Mouse (Mus musculus) heart, embryonic 10.5 days (tissue): Measurements from ENCODE around the gene Exosc10. TPM values are rescaled to one million over a fixed set of nuclear protein-coding genes. Genes with fewer than 3 reads are reported as not detected.

Experiments used
- DNase-seq: peaks from one replicate; pipeline ENCODE4 v3.0.0-alpha.2; 2017; ENCODE audit warnings: low spot score
- H3K27ac ChIP-seq: fragments of 300-500 bp; sonication (generic); 2 replicates; pipeline ENCODE4 v1.5.1; 2016; ENCODE audit warnings: mild to moderate bottlenecking
- H3K27me3 ChIP-seq: fragments of 300-500 bp; sonication (generic); 2 replicates; pipeline ENCODE4 v1.6.1; 2016; ENCODE audit warnings: mild to moderate bottlenecking; ENCODE audit not compliant: poor library complexity, insufficient read depth, severe bottlenecking
- H3K36me3 ChIP-seq: fragments of 300-500 bp; sonication (generic); 2 replicates; pipeline ENCODE4 v1.6.1; 2016; ENCODE audit warnings: mild to moderate bottlenecking, moderate library complexity
- H3K4me1 ChIP-seq: fragments of 300-500 bp; sonication (generic); 2 replicates; pipeline ENCODE4 v1.6.1; 2016; ENCODE audit warnings: mild to moderate bottlenecking
- H3K4me3 ChIP-seq: fragments of 300-500 bp; sonication (generic); 2 replicates; pipeline ENCODE4 v1.5.1; 2016; ENCODE audit warnings: mild to moderate bottlenecking, moderate library complexity
- H3K9me3 ChIP-seq: fragments of 300-500 bp; sonication (generic); 2 replicates; pipeline ENCODE4 v1.6.1; 2016; ENCODE audit warnings: mild to moderate bottlenecking, moderate library complexity
- WGBS: fragments of 180-500 bp; shearing (Covaris S2); methylation state at CpG from one replicate; pipeline ENCODE4 v1.1.7; 2016; 5-methylcytosine and 5-hydroxymethylcytosine counted together
- polyA plus RNA-seq: library from polyadenylated mRNA; unstranded; fragments of >200 nt; fragmentation: Nextera tagmentation; extraction: Ambion mirVana; gene quantifications from 2 replicates; pipeline ENCODE4 v1.2.1, GENCODE M21; 2016

Gene Exosc10
- polyA plus RNA-seq, 1 experiment from 2014 or later = 90.1 TPM

DNA sequence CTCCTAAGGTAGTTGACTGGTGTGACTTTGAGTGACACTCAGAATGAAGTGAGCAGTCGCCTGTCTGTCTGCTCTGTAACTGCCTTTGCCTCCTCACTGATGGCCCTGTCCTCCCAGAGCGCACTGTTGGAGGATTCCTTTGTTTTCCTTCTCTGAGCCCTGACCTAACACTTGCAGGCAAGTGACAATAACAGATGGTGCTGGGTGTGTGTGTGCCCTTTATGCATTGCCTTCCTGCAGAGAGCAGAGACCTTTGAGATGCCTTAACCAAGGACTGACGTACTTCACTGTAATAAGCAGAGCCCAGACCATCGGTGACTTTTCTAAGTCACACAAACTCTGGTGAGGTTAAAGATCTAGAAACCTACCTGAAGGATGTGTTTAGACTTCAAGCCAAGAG, 26.9 kb upstream of the Exosc10 start:
- Histone ChIP-seq H3K4me3 (no peak overlapping the region), H3K4me1 (no peaks in the 10 kb centered on the region), H3K9me3 (no peaks in the 10 kb centered on the region), H3K36me3 (peaks cover 93% of the 10 kb centered on the region), H3K27ac (no peak overlapping the region), H3K27me3 (no peaks in the 10 kb centered on the region)
- 83% methylated on average over 4 of the region's 4 CpGs for WGBS
- no peak for DNase-seq

DNA sequence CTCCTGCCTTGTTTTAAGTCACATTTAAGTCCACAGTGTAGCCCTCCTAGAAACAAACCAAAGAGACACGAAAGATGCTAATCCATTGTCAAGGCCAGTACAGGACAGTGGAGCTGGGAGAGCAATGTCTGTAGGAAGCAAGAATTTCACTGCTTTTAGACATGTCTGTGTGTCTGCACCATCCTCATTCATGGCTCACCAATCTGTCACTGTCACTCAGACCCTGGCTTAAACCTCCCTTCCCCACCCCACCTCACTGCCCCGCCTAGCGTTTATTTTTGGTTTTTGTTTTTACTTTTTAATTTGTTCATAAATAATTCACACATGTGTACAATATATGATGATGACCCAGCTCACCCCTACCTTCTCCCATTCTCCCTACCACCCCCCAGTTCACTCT, 25.7 kb upstream of the Exosc10 start:
- peaks cover 93% of the 10 kb centered on the region for H3K36me3 ChIP-seq
- H3K27ac ChIP-seq = no peak overlapping the region
- H3K4me1 ChIP-seq = no peaks in the 10 kb centered on the region
- no peak overlapping the region for H3K4me3 ChIP-seq
- no peaks in the 10 kb centered on the region for H3K9me3 ChIP-seq
- 95% methylated on average over 3 of the region's 3 CpGs for WGBS
- DNase-seq = no peak
- no peaks in the 10 kb centered on the region for H3K27me3 ChIP-seq

DNA sequence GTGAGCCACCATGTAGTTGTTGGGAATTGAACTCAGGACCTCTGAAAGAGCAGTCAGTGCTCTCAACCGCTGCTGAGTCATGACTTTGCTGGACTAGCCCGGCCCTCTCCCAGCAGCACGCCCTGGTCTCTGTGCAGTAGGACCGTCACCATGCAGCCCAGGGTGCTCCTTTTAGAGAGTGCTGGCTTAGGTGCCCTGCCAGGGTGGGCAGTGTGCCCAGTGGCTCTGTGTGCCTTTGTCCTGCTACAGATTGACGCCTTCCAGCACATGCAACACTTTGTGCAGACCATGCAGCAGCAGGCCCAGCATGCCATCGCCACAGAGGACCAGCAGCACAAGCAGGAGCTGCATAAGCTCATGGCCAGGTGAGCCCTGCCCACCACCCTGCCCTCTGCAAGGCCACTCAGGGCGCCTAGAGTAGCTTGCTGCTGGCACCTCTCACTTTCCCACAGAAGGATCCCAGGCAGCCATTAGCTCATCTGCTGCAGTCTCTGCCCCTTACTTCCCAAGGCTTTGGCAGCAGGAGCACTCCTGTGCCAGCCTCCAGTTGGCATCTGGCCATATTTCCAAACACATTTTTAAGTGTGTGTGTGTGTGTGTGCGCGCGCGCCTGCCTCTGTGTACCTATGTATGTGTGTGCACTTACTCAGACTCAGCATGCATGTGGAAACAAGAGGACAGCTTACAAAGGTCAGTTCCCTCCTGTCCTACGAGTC, 24.5 kb upstream of the Exosc10 start:
- Histone ChIP-seq H3K27ac (no peak overlapping the region), H3K9me3 (no peaks in the 10 kb centered on the region), H3K4me1 (no peaks in the 10 kb centered on the region), H3K27me3 (no peaks in the 10 kb centered on the region), H3K36me3 (peaks cover 95% of the 10 kb centered on the region), H3K4me3 (no peak overlapping the region)
- no peak for DNase-seq
- WGBS = 85% methylated on average over 12 of the region's 12 CpGs

DNA sequence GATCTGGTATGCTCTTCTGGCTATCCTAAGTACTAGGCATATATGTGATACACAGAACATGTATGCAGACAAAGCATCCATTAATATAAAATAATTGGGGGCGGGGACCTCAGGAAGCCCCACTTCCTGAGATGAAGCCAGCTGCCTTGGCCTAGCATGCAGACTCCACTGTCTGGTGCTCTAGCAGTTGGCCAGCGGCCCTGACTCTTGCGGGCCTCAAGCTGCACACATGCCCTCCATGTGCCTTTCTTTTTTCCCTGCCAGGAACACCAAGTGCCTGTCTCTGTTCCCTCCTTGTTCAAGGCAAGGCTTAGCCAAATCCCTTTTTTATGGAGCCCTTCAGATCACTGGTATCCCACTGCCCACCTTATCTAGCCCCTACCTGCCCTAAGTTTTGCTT, 22.4 kb upstream of the Exosc10 start:
- WGBS = 96% methylated on average over 3 of the region's 3 CpGs
- Histone ChIP-seq H3K27ac (no peak overlapping the region), H3K27me3 (no peaks in the 10 kb centered on the region), H3K9me3 (no peaks in the 10 kb centered on the region), H3K4me3 (no peak overlapping the region), H3K4me1 (no peaks in the 10 kb centered on the region), H3K36me3 (peaks cover 99% of the 10 kb centered on the region)
- no peak for DNase-seq

DNA sequence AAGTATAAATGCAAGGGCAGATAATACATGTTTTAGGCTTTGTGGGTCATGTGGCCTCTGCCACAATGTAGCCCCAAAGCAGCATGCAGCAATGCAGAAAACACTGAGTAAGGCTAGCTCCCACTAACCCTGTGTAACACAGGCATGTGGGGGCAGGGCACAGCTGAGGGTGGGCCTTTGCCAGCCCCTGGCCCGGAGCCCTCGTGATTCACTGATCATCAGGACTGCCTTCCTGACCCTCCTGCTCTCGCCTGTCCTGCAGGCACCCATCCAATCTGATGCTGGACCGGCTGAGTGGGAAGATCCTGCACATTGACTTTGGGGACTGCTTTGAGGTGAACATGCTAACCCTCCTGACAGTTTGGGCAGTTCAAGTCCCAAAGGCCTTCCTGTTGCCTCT, 9.1 kb upstream of the Exosc10 start:
- Histone ChIP-seq H3K27ac (no peak overlapping the region), H3K27me3 (no peaks in the 10 kb centered on the region), H3K4me1 (no peaks in the 10 kb centered on the region), H3K9me3 (no peaks in the 10 kb centered on the region), H3K36me3 (peaks cover 92% of the 10 kb centered on the region), H3K4me3 (no peak overlapping the region)
- WGBS = 87% methylated on average over 4 of the region's 4 CpGs
- no peak for DNase-seq

DNA sequence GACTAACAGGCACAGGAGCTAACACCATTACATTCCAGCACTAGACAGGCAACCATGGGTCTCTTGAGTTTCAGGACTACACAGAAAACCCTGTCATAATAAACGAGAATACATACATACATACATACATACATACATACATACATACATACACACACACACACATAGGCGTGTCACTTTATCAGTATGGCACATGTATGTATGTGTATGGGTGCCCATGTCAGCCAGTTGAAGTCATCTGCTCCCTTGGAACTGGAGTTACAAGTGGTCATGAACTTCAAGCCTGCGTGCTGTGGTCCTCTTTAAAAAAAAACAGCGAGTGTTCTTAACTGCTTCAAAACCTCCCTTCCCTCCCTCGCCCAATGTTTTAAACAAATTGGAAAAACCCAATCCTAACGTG, 463 bp upstream of the Exosc10 start:
- WGBS = 26% methylated on average over 6 of the region's 6 CpGs
- peaks cover 75% of the 10 kb centered on the region for H3K36me3 ChIP-seq
- H3K4me3 ChIP-seq = peak overlapping the region; percentile 87
- H3K27me3 ChIP-seq = no peaks in the 10 kb centered on the region
- peaks cover 9% of the 10 kb centered on the region for H3K4me1 ChIP-seq
- peak overlapping the region; percentile 99 for H3K27ac ChIP-seq
- DNase-seq = no peak
- H3K9me3 ChIP-seq = no peaks in the 10 kb centered on the region

DNA sequence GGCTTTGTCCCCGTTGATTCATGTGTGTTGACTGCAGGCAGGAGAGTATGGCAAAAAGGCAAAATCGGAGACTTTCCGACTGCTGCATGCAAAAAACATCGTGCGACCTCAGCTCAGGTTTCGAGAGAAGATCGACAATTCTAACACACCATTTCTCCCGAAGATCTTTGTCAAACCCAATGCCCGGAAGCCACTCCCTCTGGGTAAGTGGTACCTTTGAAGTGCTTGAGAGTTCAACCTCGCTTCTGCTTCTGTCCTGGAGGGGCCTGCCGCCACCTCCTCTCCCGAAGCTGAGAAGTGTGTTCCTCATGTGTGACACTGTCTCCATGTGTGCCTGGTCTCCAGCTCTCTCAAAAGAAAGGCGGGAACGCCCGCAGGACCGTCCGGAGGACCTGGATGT, 4.4 kb downstream of the Exosc10 start:
- no peak for DNase-seq

DNA sequence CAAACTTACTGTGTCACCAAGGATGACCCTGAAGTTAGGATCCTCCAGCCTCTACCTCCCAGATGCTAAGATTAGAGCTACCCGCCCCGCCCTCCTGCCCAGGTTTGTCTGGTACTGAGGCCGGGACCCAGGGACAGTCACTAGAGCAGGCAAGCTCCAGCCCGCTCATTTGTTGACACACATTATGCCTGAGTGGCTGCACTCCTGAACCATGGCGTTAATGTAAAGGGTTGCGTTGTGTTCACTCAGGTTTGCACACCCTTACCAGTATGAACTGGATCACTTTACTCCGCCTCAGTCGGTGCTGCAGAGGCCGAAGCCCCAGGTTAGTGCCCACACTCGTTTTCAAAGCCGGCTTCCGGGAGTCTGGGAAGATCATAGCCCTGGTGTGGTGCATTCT, 5.4 kb downstream of the Exosc10 start:
- H3K27me3 ChIP-seq = no peaks in the 10 kb centered on the region
- H3K4me3 ChIP-seq = no peak overlapping the region
- WGBS = 96% methylated on average over 12 of the region's 12 CpGs
- no peaks in the 10 kb centered on the region for H3K9me3 ChIP-seq
- peaks cover 91% of the 10 kb centered on the region for H3K36me3 ChIP-seq
- no peak for DNase-seq
- peaks cover 6% of the 10 kb centered on the region for H3K4me1 ChIP-seq
- H3K27ac ChIP-seq = no peak overlapping the region

More for the DNA sequence above, 4.4 kb downstream of the Exosc10 start:
- WGBS = 92% methylated on average over 17 of the region's 17 CpGs
- Histone ChIP-seq H3K9me3 (no peaks in the 10 kb centered on the region), H3K27ac (no peak overlapping the region), H3K36me3 (peaks cover 82% of the 10 kb centered on the region), H3K4me1 (peaks cover 9% of the 10 kb centered on the region), H3K4me3 (no peak overlapping the region), H3K27me3 (no peaks in the 10 kb centered on the region)

DNA sequence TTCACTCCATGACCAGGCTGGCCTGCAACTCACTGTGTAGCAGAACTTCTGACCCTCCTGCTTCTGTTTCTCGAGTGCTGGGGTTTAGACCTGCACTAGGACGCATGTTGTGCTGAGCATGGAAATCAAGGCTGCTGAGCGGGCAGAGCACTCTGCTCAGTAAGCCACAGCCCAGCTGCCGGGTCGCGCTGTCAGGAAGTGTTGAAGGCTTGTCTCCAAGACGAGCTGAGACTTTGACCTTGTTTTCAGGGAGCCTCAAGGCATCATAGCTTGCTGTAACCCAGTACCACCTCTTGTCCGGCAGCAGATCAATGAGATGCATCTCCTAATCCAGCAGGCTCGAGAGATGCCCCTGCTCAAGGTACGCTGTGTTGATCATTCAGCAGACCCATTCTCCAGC, 11.9 kb downstream of the Exosc10 start:
- 87% methylated on average over 10 of the region's 10 CpGs for WGBS
- Histone ChIP-seq H3K27ac (no peak overlapping the region), H3K4me3 (no peak overlapping the region), H3K27me3 (no peaks in the 10 kb centered on the region), H3K36me3 (peaks cover 98% of the 10 kb centered on the region), H3K9me3 (no peaks in the 10 kb centered on the region), H3K4me1 (no peaks in the 10 kb centered on the region)
- no peak for DNase-seq

DNA sequence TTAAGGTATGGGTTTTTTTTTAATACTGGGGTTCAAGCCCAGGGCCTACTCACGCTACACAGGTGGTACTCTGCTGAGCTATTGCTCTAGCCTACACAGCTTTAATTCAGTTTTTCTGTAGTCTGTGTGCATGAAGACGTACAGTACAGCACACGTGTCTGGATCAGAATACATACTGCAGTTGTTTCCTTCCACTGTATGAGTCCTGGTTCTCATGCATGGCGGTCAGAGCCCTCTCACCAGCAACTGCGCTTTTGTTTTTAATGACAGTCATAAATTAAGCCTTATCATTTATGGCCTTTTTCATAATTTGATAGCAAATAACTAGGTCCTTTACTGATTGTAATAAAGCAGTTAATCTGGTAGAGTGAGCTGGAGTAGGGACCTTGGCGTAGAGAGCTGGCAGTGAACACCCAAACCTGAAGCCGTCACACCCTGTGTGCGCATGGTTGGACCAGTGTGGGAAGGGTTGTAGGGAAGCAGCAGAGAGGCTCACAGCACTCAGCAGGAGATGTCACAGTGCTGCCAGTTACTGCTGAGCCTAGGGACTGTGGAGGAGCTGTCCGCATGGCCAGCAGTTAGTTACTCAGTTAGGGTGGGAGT, 12.6 kb downstream of the Exosc10 start:
- Histone ChIP-seq H3K36me3 (peaks cover 98% of the 10 kb centered on the region), H3K9me3 (no peaks in the 10 kb centered on the region), H3K27me3 (no peaks in the 10 kb centered on the region), H3K4me1 (no peaks in the 10 kb centered on the region), H3K27ac (no peak overlapping the region), H3K4me3 (no peak overlapping the region)
- no peak for DNase-seq
- WGBS = 95% methylated on average over 9 of the region's 9 CpGs

DNA sequence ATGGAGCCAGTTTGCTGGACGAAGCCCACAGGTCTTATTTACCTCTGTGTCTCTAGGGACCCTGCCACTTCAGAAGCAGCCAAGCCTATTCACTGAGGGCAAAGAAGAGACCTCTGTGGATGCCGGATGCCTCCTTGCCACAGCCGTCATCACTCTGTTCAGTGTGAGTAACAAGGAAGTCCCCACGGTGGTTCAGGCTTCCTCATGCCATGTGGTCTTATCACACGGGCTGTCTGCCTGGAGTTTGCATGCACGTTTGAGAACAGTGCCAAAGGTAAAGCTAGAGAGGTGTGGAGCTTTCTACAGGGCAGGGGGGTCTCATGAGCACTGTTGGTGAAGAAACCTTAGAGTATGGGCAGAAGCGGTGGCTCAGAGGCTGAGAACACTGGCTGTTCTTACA, 15.0 kb downstream of the Exosc10 start:
- no peak overlapping the region for H3K27ac ChIP-seq

DNA sequence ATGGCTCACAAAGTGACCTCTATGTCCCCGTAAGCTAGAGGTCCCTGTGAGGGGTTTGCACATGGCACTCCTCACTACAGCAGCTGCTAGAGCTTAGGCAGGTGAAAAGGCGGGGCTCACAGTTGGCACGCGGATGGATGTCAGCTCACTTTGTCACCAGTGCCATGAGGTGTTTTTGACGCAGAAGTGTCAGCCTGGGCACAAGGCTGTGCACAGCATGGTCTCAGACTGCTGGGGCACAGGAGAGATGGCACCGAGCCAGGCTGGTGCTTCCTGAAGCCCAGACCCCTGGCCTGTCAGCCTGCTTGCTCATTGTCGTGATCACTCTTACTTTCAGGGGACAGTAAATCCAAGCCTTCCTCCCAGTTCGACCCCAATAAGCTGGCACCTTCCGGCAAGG, 22.5 kb downstream of the Exosc10 start:
- WGBS = 88% methylated on average over 9 of the region's 9 CpGs
- no peak overlapping the region for H3K4me3 ChIP-seq
- no peak for DNase-seq
- H3K9me3 ChIP-seq = no peaks in the 10 kb centered on the region
- peaks cover 18% of the 10 kb centered on the region; the same call in 1 of the 2 replicates for H3K4me1 ChIP-seq
- no peaks in the 10 kb centered on the region for H3K27me3 ChIP-seq
- no peak overlapping the region for H3K27ac ChIP-seq
- H3K36me3 ChIP-seq = peaks cover 79% of the 10 kb centered on the region

More for the DNA sequence above, 15.0 kb downstream of the Exosc10 start:
- H3K9me3 ChIP-seq = no peaks in the 10 kb centered on the region
- H3K36me3 ChIP-seq = peaks cover 98% of the 10 kb centered on the region
- H3K4me1 ChIP-seq = no peaks in the 10 kb centered on the region
- no peak overlapping the region for H3K4me3 ChIP-seq
- H3K27me3 ChIP-seq = no peaks in the 10 kb centered on the region
- DNase-seq = no peak
- WGBS = 80% methylated on average over 7 of the region's 7 CpGs

DNA sequence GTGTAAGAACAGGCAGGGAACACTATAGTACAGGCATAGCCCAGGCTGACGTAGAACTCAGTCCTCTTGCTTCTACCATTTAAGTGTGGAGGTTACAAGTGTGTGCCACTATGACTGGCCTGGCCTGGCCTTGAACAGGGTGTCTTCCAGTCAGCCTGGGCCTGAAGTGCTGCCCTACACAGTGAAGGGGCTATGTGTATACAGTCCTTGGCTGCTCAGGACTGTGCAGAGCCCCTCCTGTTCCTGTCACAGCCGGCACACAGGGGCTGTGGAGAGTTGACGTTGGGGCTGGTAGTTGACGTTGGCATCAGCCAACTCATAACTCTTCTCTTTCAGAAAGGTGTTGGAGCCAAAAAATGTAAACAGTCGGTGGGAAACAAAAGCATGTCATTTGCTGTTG, 23.2 kb downstream of the Exosc10 start:
- H3K36me3 ChIP-seq = peaks cover 73% of the 10 kb centered on the region
- H3K4me3 ChIP-seq = no peak overlapping the region
- no peaks in the 10 kb centered on the region for H3K9me3 ChIP-seq
- no peaks in the 10 kb centered on the region for H3K27me3 ChIP-seq
- WGBS = 90% methylated on average over 5 of the region's 5 CpGs
- DNase-seq = no peak
- peaks cover 18% of the 10 kb centered on the region; the same call in 1 of the 2 replicates for H3K4me1 ChIP-seq
- H3K27ac ChIP-seq = no peak overlapping the region
